Mouse (Mus musculus) activated CD4-positive, CD25-positive, alpha-beta regulatory T cell, adult 9 weeks (primary cell): Measurements from ENCODE around the gene Hook1. TPM values are rescaled to one million over a fixed set of nuclear protein-coding genes. Genes with fewer than 3 reads are reported as not detected.

Experiments
- polyA plus RNA-seq: library from polyadenylated mRNA; unstranded; fragments of 100-300 nt; shearing (Covaris generic); gene quantifications from one replicate; pipeline ENCODE4 v1.2.1, GENCODE M21; 2017

Gene Hook1
- polyA plus RNA-seq: 5.1 TPM

DNA sequence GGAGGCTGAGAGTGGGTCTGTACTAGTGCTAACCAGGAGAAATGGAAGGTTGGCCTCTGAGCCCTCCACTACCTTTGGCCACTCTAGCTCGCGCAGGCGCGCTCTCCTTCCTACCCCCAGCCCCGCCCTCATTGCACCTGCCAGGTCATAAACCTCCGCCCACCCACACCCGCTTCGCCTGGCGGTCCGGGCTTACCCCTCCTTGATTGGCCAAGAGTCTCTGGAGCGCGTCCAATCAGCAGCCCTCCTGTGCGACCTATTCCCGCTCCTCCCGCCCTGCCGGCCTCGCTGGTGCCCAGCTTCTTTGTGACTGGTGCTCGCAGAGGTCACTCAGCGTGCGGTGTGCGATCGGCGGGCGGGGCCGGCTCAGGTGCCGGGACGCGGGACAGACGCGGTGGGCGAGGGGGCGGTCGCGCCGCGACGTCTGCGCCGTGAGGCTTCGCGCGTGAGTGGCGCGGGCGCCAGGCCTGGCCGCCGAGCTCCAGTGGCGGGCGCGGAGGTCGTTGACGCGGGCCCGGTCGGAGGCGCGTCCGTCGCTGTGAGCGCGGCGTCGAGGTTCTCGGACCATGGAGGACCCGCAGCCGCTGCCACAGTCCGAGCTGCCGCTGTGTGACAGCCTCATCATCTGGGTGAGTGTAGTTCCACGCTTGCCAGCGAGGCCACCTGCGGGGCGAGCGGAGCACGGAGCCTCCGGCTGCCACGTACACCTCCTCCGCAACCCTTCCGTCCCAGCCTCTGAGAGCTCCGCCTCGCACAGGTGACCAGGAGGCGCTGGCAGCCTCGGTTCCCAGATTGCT lies at the start of gene Hook1:
Gene Hook1, plus strand, starts transcription at position 313 of the 797 bp plus-strand sequence.

Other genes with a start within 250 kb of the Hook1 start
- not detected for gene Cyp2j13, start 110.3 kb downstream of the Hook1 start, polyA plus RNA-seq
- gene Cyp2j12, start 173.9 kb downstream of the Hook1 start, polyA plus RNA-seq: not detected